Mouse (Mus musculus) induced T-regulatory cell, adult 2 months (primary cell): ENCODE measurements around the gene Dhrs4.

Experiments
- DNase-seq: peaks from one replicate; pipeline ENCODE4 v3.0.0-alpha.2; 2012; ENCODE audit warnings: low read depth

Dhrs4 gene

GRCm38 (mm10) chr14:55486836-55487235, 8.3 kb downstream of the Dhrs4 start:
- DNase-seq: no peak

- peak; percentile 69 for DNase-seq
Measured at GRCm38 (mm10) chr14:55490361-55491201, 12.0 kb downstream of the Dhrs4 start, which contains the start of gene Carmil3. Gene Carmil3, plus strand, starts transcription at chr14:55490651.

DNA sequence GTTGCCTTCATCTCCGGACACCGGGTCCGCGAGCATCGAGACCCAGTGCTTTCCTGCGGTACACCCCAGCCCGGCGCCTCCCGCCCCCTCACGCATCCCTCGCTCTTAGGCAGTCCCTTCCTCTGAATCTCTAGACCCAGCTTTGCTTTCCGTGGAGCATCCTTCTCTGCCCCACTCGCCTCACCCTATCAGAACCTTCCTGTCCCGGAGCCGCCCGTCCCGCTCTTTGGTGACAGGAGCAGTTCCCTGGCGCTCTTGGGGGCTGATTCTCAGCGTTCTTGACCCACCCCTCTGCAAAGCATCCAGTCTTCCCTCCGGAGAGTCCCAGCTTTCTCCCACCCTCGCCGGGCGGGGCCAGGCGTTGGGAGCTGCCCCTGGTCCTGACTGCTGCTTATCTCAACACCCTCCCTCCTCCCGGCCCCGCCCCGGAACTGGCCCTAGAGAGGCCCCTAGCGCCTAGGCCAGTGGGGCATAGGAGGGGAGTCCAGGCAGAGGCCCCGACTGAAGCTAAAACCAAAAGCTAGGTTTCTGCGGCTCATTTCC, 12.8 kb downstream of the Dhrs4 start:
- peak; percentile 68 for DNase-seq

DNA sequence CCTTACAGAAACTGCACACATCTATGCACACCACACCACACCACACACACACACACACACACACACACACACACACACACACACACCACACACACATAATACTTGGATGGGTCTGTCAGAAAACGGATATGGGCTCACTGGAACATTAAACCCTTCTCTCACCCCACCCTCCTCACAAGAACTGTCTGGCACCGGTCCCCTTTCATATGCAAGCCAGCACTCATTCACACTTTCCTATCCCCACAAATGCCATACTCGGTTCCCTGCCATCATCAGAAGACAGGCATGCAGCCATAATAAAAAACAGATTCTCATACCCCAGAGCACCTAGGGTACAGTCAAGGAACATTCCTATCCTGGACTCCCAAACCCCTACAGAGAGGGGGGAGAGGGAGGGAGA, 13.5 kb downstream of the Dhrs4 start:
- no peak for DNase-seq

- DNase-seq: no peak
Measured at GRCm38 (mm10) chr14:55495509-55496240, 17.1 kb downstream of the Dhrs4 start.

- no peak for DNase-seq
Measured at GRCm38 (mm10) chr14:55496761-55497448, 18.3 kb downstream of the Dhrs4 start.

- peak; percentile 90 for DNase-seq
Measured at GRCm38 (mm10) chr14:55497449-55497821, 18.9 kb downstream of the Dhrs4 start.

DNA sequence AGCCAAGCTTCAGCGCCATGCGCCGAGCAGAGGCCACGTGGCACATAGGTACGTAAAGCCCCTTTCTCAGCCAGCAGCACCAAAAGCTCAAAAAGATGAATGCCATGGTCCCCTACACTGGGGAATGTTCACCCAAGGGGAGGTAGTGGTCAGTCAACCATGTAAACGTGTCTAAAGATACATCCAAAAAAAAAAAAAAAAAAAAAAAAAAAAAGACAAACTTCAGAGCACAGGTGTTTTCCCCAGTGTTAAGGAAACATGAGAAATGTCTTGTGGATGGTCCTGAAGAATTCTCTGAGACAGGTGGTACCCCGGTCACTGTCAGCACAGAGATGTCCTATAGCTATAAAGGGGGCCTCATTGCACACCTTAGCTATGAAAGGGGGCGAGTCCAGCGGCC, 27.1 kb downstream of the Dhrs4 start:
- no peak for DNase-seq

DNA sequence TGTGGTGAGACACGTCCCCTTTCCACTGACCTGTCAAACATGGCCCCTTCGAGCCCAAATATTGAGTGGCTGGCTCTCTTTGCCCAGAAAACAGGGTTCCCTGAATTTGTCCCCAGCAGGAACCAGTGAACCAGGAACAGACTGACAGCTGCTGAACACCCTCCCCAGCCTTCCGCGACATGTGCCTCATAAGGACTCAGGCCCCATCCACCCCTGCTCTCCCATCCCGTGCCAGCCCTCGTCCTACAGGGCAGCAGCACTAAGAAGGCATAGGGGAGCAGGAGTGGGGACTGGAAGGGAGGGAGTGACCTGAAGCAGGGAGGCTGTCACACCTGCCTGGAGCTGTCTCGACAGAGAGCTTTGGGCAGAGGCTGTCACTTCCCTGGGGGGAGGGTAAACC, 29.2 kb downstream of the Dhrs4 start:
- no peak for DNase-seq

DNA sequence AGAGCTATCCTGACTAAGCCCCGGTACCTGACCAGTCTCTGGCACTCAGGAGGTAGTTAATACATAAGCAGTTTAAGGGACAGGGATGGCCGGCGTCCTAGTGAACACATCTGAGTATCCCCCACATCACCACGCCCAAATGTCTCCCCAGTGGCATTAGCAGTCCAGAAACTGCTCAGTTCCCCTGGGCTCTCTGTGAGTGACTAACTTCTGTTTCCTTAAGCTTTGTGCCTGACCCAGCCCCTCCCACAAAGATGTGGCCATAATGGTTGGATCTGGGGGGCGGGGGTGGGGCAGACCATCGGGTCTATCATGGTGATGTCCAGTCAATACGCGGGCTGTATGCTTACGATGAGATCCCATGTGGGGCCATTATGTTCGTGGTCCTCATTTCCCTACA, 31.0 kb downstream of the Dhrs4 start:
- DNase-seq: no peak

DNA sequence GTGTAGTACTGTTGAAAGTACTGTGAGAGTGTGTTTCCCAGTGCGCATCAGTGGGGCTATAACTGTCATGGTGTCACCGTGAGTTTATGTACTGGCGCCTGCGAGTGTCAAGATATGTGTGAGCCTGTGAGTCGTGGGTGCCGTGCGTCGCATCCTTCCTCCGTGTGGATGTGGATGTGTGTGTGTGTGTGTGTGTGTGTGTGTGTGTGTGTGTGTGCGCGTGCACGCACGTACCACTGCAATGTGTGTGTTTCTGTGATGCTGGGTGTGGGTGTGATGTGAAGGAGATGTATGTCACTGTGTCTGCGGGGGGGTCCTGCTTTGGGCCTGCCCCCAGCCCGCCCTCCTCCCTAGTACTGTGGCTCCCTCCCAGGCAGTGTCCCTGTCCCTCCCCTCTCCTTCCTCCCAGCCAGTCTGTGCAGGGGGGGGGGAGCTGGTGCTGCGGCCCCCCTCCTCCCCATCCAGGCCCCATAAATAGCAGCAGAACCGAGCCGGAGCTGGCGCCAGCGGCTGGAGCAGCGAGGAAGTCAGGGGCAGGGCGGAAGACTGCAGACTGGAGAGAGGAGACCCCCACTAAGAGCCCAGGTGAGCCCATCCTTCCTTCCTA, 31.7 kb downstream of the Dhrs4 start, which contains the start of gene Cpne6:
TSS of gene Cpne6 (plus strand) at position 321 of the 607 bp plus-strand sequence.
- DNase-seq: no peak

GRCm38 (mm10) chr14:55511037-55511436, 32.5 kb downstream of the Dhrs4 start:
- no peak for DNase-seq

- DNase-seq: no peak
Measured at GRCm38 (mm10) chr14:55513927-55514326, 35.4 kb downstream of the Dhrs4 start.

DNA sequence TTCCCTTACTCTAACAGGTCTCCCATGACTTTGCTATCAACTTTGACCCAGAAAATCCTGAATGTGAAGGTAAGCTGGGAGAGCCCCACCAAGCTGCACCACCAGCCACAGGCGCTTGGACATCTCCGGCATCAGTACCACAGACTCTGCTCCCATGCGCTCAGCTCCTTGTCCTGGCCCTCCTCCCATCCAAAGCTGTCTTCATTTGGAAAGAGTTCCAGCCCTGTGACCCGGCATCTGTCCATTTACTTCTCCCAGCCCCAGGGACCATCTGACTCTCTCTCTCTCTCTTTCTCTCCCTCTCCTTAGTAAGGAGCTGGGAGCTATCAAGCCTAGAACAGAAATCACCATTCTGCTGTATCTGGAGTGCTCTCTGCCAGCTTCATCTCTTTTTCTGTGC, 37.3 kb downstream of the Dhrs4 start:
- DNase-seq: no peak

DNA sequence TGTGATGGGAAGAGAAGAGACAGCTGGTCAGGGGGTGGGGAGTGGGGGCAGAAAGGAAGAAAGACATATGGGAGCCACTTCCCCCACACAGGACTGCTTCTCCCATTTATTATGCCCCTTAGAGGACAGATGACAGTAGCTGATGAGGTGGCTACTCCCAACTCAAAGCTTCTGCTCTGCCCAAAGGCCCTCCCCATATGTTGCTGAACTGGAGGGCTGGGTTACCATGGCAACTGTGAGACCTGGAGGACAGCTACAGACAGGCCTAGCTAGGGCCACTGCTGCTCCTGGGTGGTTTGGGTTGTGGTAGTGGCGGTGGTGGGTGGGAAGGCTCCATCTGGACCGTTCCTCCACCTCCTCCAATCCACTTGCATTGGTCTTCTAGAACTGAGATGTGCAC, 40.3 kb downstream of the Dhrs4 start:
- no peak for DNase-seq

GRCm38 (mm10) chr14:55519604-55520003, 41.0 kb downstream of the Dhrs4 start:
- no peak for DNase-seq

DNA sequence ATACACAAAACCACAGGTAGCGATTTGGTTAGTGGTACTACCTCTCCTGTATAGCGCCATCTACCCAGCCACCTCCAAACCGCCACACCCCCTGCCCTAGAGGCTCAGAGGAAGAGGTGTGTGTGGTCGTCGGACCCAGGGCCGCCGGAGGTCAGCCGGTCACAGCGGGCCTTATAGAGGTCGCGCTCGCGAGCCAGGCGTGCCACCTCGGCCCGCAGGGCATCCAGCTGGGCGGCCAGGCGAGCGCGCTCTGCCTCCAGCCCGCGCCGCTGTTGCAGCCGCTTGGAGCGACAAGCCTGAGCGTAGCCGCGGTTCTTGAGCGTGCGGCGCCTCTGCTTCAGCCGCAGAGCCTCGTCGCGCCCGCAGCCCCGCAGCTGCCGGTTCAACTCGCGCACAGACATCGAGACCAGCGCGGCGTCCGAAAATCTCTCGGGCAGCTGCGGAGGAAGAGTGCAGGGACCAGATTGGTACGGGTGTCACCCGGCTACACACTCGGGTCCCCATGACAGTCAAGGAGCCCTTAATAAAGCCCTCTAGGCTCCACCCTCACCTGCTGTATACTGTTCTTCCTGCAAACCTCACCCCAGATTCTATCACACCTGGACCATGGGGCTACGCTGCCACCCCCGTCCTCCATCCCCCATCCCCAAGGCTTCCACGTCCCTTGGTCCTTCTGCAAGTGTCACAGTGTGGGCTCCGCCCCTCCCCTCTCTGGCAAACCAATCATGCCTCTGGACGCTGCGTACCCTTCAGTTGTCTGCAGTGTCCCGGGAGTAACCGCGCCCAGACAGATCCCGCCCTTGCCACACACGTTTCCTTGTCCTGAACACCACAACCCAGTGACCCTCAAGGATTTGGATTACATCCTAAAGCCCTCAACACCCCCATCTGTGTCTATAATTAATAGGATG, 42.1 kb downstream of the Dhrs4 start:
- peak; percentile 33 for DNase-seq

DNA sequence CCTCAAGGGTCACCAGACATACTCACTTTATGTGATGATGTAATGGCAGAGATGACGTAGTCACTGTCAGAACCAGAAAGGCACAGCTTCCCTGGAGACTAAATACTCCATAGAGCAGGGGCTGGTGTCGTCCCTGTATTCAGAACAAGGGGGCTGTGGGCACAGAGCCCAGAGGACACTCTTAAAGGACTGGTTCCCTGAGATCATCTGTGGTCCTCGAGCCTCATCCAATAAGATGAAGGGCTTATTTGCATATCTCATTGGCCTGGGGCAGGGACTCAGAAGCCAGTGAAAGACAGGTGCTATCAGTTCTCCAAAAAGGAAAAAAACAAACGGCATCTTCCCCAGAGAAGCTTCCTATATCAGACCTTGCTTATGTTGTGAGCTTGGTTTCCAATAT, 45.5 kb downstream of the Dhrs4 start:
- DNase-seq: no peak

DNA sequence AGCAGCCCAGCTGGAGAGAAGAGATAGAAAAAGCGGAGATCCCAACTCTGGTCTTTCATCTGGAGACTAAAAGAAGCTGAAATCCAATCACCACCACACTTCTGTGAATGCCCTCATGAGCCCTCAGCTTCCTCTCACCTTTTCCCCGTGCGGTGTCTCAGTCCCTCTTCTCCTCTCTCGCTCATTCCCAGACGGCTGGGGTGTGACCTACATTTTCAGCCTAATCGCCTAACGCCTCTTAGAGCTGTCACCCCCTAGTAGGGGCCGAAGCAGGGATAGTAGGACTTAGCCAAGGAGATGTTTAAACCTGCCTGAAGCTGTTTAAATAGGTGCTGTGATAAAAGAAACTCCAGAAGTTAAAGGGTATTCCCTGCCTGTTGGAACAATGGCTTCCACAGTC, 46.2 kb downstream of the Dhrs4 start, which contains the start of gene Nrl:
TSS of gene Nrl (minus strand) at position 197 of the 400 bp plus-strand sequence.
- DNase-seq: no peak

DNA sequence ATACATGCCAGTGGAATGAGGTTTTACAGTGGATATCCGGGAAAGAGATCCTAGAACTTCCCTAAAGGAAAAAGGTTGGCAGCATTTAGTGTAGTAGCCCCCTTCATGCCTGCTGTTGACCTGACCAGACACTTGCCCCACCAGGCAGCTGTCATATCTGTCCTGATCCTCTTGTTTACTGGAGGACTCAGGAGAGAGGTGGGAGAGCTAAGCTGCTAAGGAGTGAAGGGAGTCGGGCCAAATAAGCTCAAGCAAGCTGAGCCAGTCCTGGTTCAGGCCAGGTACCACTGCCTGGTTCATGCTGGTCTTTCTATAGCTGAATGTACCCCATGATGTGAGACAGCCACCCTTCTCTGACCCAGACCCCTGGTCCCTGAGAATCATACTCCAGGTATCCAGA, 48.1 kb downstream of the Dhrs4 start:
- no peak for DNase-seq

GRCm38 (mm10) chr14:55527940-55528339, 49.4 kb downstream of the Dhrs4 start:
- peak; percentile 81 for DNase-seq
